In the genomic region with DNA sequence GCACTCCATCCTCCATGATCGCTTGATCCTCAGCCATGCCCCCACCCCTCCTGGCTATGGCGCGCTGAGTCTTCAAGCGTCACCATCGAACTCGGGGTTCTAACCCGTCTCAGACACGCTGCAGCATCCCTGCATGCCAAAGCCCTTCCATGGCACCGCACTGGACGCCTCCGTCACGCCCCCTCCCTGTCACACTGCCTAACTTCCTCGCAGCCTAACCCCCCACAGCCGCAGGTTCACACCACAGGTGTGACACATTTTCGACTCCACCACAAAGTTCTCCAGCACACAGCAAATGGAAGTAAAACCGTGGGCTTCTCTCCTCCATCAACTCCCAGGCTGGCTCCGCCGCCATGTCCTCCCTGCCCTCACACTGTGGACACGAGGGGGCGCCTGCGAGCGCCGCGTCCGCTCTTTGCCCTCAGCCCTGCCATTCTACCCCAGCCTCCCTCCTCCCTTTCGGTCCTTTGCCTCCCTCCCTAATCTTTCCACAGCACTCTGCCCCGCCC, we compare ENCODE assay signal across 8 mouse cellular contexts. TPM values are rescaled to one million over a fixed set of nuclear protein-coding genes. Genes with fewer than 3 reads are reported as not detected.
DNase-seq lines count a peak whose midpoint lies in the region; ATAC-seq and TF ChIP-seq lines count a peak whose summit lies in the region.

No protein-coding gene starts in this region.

- H3K27me3 ChIP-seq in CH12.LX (replicated peaks), result peaks cover 47% of the 10 kb centered on the region
- no peaks in the 10 kb centered on the region for H3K27me3 ChIP-seq in kidney, adult 2 months (replicated peaks; ENCODE audit: control insufficient read depth, insufficient read depth, low read length)
- H3K27me3 ChIP-seq in lung, embryonic 15.5 days, result peaks cover 12% of the 10 kb centered on the region
- H3K27me3 ChIP-seq in neural tube, embryonic 15.5 days (replicated peaks), result no peaks in the 10 kb centered on the region

- no peak for ATAC-seq in lung, embryonic 15.5 days (ENCODE audit: borderline replicate concordance, extremely low read depth, low FRiP score, low TSS enrichment)
- no peak for ATAC-seq in neural tube, embryonic 15.5 days (ENCODE audit: low FRiP score)

- 4% methylated on average over 27 of the region's 27 CpGs for WGBS in kidney, adult 2 months
- 3% methylated on average over 27 of the region's 27 CpGs for WGBS in lung, embryonic 15.5 days
- 2% methylated on average over 27 of the region's 27 CpGs for WGBS in neural tube, embryonic 15.5 days

- TF ChIP-seq EP300 in CH12.LX (IDR thresholded peaks at IDR 0.05; ENCODE audit: low read length), result no peak

- TF ChIP-seq CTCF in CH12.LX (conservative IDR thresholded peaks at IDR 0.05 in 1 of 2, IDR thresholded peaks at IDR 0.05 in 1 of 2; ENCODE audit: low read depth in 2 of 2, low read length in 2 of 2), result peak; percentile 49 to 89
- TF ChIP-seq CTCF in kidney, adult 2 months (conservative IDR thresholded peaks at IDR 0.05; ENCODE audit: insufficient read depth, insufficient read length, low read depth, low read length), result peak; percentile 80

- TF ChIP-seq RAD21 in CH12.LX (IDR thresholded peaks at IDR 0.05; ENCODE audit: low read depth, low read length), result peak; percentile 60

- in situ Hi-C loops in CH12.LX (cut with MboI; ENCODE audit: low pct_ligation_motif_present, low pct_unique_long_range_greater_than_20kb, low sequenced_read_pairs), result loop anchor here (5.0 kb wide), 1 partner anchor 128 kb away; no protein-coding TSS in a partner anchor

- H3K79me2 ChIP-seq in CH12.LX (replicated peaks; ENCODE audit: control insufficient read depth, extremely low read depth, insufficient read depth, poor library complexity, severe bottlenecking), result no peaks in the 10 kb centered on the region

- dilution Hi-C loops in CH12.LX (cut with MboI; ENCODE audit: extremely low pct_ligation_motif_present, extremely low pct_unique_long_range_greater_than_20kb, low sequenced_read_pairs), result no loop called here

- peak overlapping the region; percentile 45 to 60 (median 47) for H3K4me3 ChIP-seq in CH12.LX (replicated peaks in 1 of 3; ENCODE audit: low read depth in 2 of 3, low read length in 2 of 3, poor library complexity in 1 of 3)
- H3K4me3 ChIP-seq in kidney, adult 2 months (ENCODE audit: insufficient read depth, low read depth, low read length), result peak overlapping the region; percentile 33
- H3K4me3 ChIP-seq in lung, embryonic 15.5 days, result peak overlapping the region; percentile 33
- peak overlapping the region; percentile 20 for H3K4me3 ChIP-seq in neural tube, embryonic 15.5 days (replicated peaks)

- peak; percentile 72 for DNase-seq in CH12.LX (ENCODE audit: extremely low read depth)
- DNase-seq in T-cell, adult 2 months (ENCODE audit: low spot score), result peak; percentile 77
- DNase-seq in embryo, embryonic 10 days (ENCODE audit: low spot score), result peak; percentile 62
- peak; percentile 67 for DNase-seq in heart, adult 8-10 months (ENCODE audit: low spot score)
- DNase-seq in kidney, adult 2 months, result peak; percentile 71
- no peak for DNase-seq in urinary bladder, postnatal 4 days (ENCODE audit: low spot score in 2 of 2)

- H3K27ac ChIP-seq in CH12.LX (ENCODE audit: insufficient read depth, low read depth), result peak overlapping the region; percentile 26
- peak overlapping the region; percentile 34 for H3K27ac ChIP-seq in kidney, adult 2 months (ENCODE audit: insufficient read depth, low read depth, low read length)
- H3K27ac ChIP-seq in lung, embryonic 15.5 days, result peak overlapping the region; percentile 79
- 0 out of 2 replicates have a peak overlapping the region, but pooled peaks have one; percentile 18 for H3K27ac ChIP-seq in neural tube, embryonic 15.5 days (replicated peaks)

- peaks cover 8 to 46% of the 10 kb centered on the region in 2 experiments; a peak in 3 of 4 replicates for H3K4me1 ChIP-seq in CH12.LX (ENCODE audit: control insufficient read depth in 1 of 2, insufficient read depth in 2 of 2)
- H3K4me1 ChIP-seq in kidney, adult 2 months (ENCODE audit: control insufficient read depth, insufficient read depth, low read length), result no peaks in the 10 kb centered on the region
- peaks cover 24% of the 10 kb centered on the region for H3K4me1 ChIP-seq in lung, embryonic 15.5 days
- H3K4me1 ChIP-seq in neural tube, embryonic 15.5 days, result peaks cover 61% of the 10 kb centered on the region

- peak overlapping the region; percentile 35 for H3K4me2 ChIP-seq in CH12.LX (ENCODE audit: insufficient read depth, low read depth, poor library complexity, severe bottlenecking)
- H3K4me2 ChIP-seq in lung, embryonic 15.5 days, result peak overlapping the region; percentile 72
- H3K4me2 ChIP-seq in neural tube, embryonic 15.5 days, result peak overlapping the region; percentile 53

- H3K9me3 ChIP-seq in CH12.LX (replicated peaks; ENCODE audit: low read length), result peaks cover 3% of the 10 kb centered on the region
- H3K9me3 ChIP-seq in lung, embryonic 15.5 days, result no peaks in the 10 kb centered on the region
- no peaks in the 10 kb centered on the region for H3K9me3 ChIP-seq in neural tube, embryonic 15.5 days (replicated peaks)

- TF ChIP-seq POLR2A in CH12.LX (IDR thresholded peaks at IDR 0.05; ENCODE audit: low read depth, low read length), result no peak
- no peak for TF ChIP-seq POLR2A in kidney, adult 2 months (IDR thresholded peaks at IDR 0.05; ENCODE audit: low read depth, low read length)

- peaks cover 0 to 14% of the 10 kb centered on the region in 2 experiments for H3K36me3 ChIP-seq in CH12.LX (replicated peaks in 1 of 2; ENCODE audit: control insufficient read depth in 1 of 2, insufficient read depth in 1 of 2, low read length in 1 of 2)
- no peaks in the 10 kb centered on the region for H3K36me3 ChIP-seq in kidney, adult 2 months (ENCODE audit: control insufficient read depth, insufficient read depth, low read length)
- no peaks in the 10 kb centered on the region for H3K36me3 ChIP-seq in lung, embryonic 15.5 days
- peaks cover 23% of the 10 kb centered on the region for H3K36me3 ChIP-seq in neural tube, embryonic 15.5 days

- H3K9ac ChIP-seq in CH12.LX (ENCODE audit: insufficient read depth, low read depth), result peak overlapping the region; percentile 24; the same call in 1 of the 2 replicates
- H3K9ac ChIP-seq in lung, embryonic 15.5 days, result 0 out of 2 replicates have a peak overlapping the region, but pooled peaks have one; percentile 20
- H3K9ac ChIP-seq in neural tube, embryonic 15.5 days (replicated peaks), result no peak overlapping the region; the same call in 1 of the 2 replicates

TF ChIP-seq in CH12.LX, 34 proteins besides CTCF, POLR2A, EP300 and RAD21 (continues in another document):
- TF ChIP-seq JUND (conservative IDR thresholded peaks at IDR 0.05; ENCODE audit: low read depth, low read length) (no peak), UBTF (IDR thresholded peaks at IDR 0.05; ENCODE audit: low read depth, low read length) (no peak), BHLHE40 (IDR thresholded peaks at IDR 0.05; ENCODE audit: low read depth, low read length) (no peak; the same call in 1 of the 2 replicates), MEF2A (IDR thresholded peaks at IDR 0.05; ENCODE audit: borderline replicate concordance, low read depth, low read length) (no peak), NRF1 (IDR thresholded peaks at IDR 0.05; ENCODE audit: low read depth, low read length) (no peak; the same call in 1 of the 2 replicates), GABPA (IDR thresholded peaks at IDR 0.05; ENCODE audit: insufficient replicate concordance, low read depth, low read length) (no peak), ZMIZ1 (IDR thresholded peaks at IDR 0.05; ENCODE audit: low read depth, low read length) (no peak)

RNA-seq across cellular contexts. Expression of a gene that starts 5.6 kb away (rescaled TPM):
- total RNA-seq in CH12.LX (2012; rRNA removed), result 1.5 and 2.2 TPM in 2 replicates
- 0.71 and 0.78 TPM in 2 replicates for total RNA-seq in CH12.LX (2014; rRNA removed)
- polyA plus RNA-seq in CH12.LX (2012; ENCODE audit: insufficient read length, low read depth), result 1.3 TPM in 2 replicates
- total RNA-seq in heart, adult 8-10 months (2022), result 10 to 100 TPM in 1 of 4 experiments, 1 to 10 TPM in 3; 5.4 to 10.4 (median 8.6) TPM
- 3.8 and 4.1 TPM in 2 replicates for polyA plus RNA-seq in kidney, adult 2 months (2012; rRNA removed)
- polyA plus RNA-seq in lung, embryonic 15.5 days (2015; fragmentation: Nextera tagmentation; extraction: Ambion mirVana), result 2.1 TPM in 2 replicates
- 12.3 and 16.2 TPM in 2 replicates for polyA plus RNA-seq in neural tube, embryonic 15.5 days (2015; fragmentation: Nextera tagmentation; extraction: Ambion mirVana)

RNA-seq across cellular contexts. Expression of a gene that starts 12.7 kb away (rescaled TPM):
- total RNA-seq in CH12.LX (2012; rRNA removed) (not detected in 2 replicates), CH12.LX (2014; rRNA removed) (not detected in 2 replicates)
- polyA plus RNA-seq in CH12.LX (2012; ENCODE audit: insufficient read length, low read depth), result not detected in 2 replicates
- total RNA-seq in heart, adult 8-10 months (2022), result 10 to 100 TPM; 47.5 to 68.7 (median 60.4) TPM
- 9.9 and 16.1 TPM in 2 replicates for polyA plus RNA-seq in kidney, adult 2 months (2012; rRNA removed)
- polyA plus RNA-seq in lung, embryonic 15.5 days (2015; fragmentation: Nextera tagmentation; extraction: Ambion mirVana), result 0.55 TPM in 2 replicates
- polyA plus RNA-seq in neural tube, embryonic 15.5 days (2015; fragmentation: Nextera tagmentation; extraction: Ambion mirVana), result 0.22 and 0.63 TPM in 2 replicates

RNA-seq across cellular contexts. Expression of a gene that starts 17.1 kb away (rescaled TPM):
- total RNA-seq in CH12.LX (2012; rRNA removed) (0.04 TPM in 1 of 2 replicates, not detected in the other), CH12.LX (2014; rRNA removed) (not detected in 2 replicates)
- polyA plus RNA-seq in CH12.LX (2012; ENCODE audit: insufficient read length, low read depth), result not detected in 2 replicates
- 100 to 1,000 TPM; 110 to 160 (median 150) TPM for total RNA-seq in heart, adult 8-10 months (2022)
- 8.4 and 10.1 TPM in 2 replicates for polyA plus RNA-seq in kidney, adult 2 months (2012; rRNA removed)
- 0.95 and 1.2 TPM in 2 replicates for polyA plus RNA-seq in lung, embryonic 15.5 days (2015; fragmentation: Nextera tagmentation; extraction: Ambion mirVana)
- polyA plus RNA-seq in neural tube, embryonic 15.5 days (2015; fragmentation: Nextera tagmentation; extraction: Ambion mirVana), result 2.4 and 2.7 TPM in 2 replicates

RNA-seq across cellular contexts. Expression of a gene that starts 24.9 kb away (rescaled TPM):
- total RNA-seq in CH12.LX (2012; rRNA removed) (0.04 TPM in 2 replicates), CH12.LX (2014; rRNA removed) (not detected in 2 replicates)
- polyA plus RNA-seq in CH12.LX (2012; ENCODE audit: insufficient read length, low read depth), result 0.04 TPM in 1 of 2 replicates, not detected in the other
- total RNA-seq in heart, adult 8-10 months (2022), result 100 to 1,000 TPM; 140 to 200 (median 164) TPM
- 14.4 and 23.3 TPM in 2 replicates for polyA plus RNA-seq in kidney, adult 2 months (2012; rRNA removed)
- 0.10 and 0.19 TPM in 2 replicates for polyA plus RNA-seq in lung, embryonic 15.5 days (2015; fragmentation: Nextera tagmentation; extraction: Ambion mirVana)
- polyA plus RNA-seq in neural tube, embryonic 15.5 days (2015; fragmentation: Nextera tagmentation; extraction: Ambion mirVana), result 0.09 and 0.10 TPM in 2 replicates

RNA-seq across cellular contexts. Expression of a gene that starts 27.8 kb away (rescaled TPM):
- total RNA-seq in CH12.LX (2012; rRNA removed), result 1.9 and 2.4 TPM in 2 replicates
- total RNA-seq in CH12.LX (2014; rRNA removed), result 2.0 and 2.6 TPM in 2 replicates
- 1.6 and 1.9 TPM in 2 replicates for polyA plus RNA-seq in CH12.LX (2012; ENCODE audit: insufficient read length, low read depth)
- 1 to 10 TPM; 1.2 to 2.1 (median 1.4) TPM for total RNA-seq in heart, adult 8-10 months (2022)
- 1.7 and 2.7 TPM in 2 replicates for polyA plus RNA-seq in kidney, adult 2 months (2012; rRNA removed)
- 15.3 and 18.3 TPM in 2 replicates for polyA plus RNA-seq in lung, embryonic 15.5 days (2015; fragmentation: Nextera tagmentation; extraction: Ambion mirVana)
- 10.5 and 10.6 TPM in 2 replicates for polyA plus RNA-seq in neural tube, embryonic 15.5 days (2015; fragmentation: Nextera tagmentation; extraction: Ambion mirVana)

Comparison
In these comparisons a context has a peak if more than half of its experiments do, and no peak if none do; other contexts are left out.
1. DNase-seq: peak in CH12.LX (single experiment), T-cell, adult 2 months (single experiment), embryo, embryonic 10 days (single experiment), heart, adult 8-10 months (single experiment) and kidney, adult 2 months (single experiment); none in urinary bladder, postnatal 4 days (0 of 2).
2. H3K27ac ChIP-seq: peak in every context shown above with its lines; median percentile 79 in lung, embryonic 15.5 days; 34 in kidney, adult 2 months; 26 in CH12.LX; 18 in neural tube, embryonic 15.5 days.
3. Peak in every context shown above with its lines, with median percentiles within 50 percentile points of each other: H3K4me2 ChIP-seq and H3K4me3 ChIP-seq.